Mouse (Mus musculus) lung, adult 2 months (tissue): ENCODE results near the gene Cend1. TPM values are rescaled to one million over a fixed set of nuclear protein-coding genes. Genes with fewer than 3 reads are reported as not detected.

Experiments used
- DNase-seq: peaks from one replicate; pipeline ENCODE4 v3.0.0; 2022
- H3K4me1 ChIP-seq: fragments of 200-500 bp; 2 replicates; pipeline ENCODE4 v1.6.1; 2011; ENCODE audit warnings: low read length; ENCODE audit not compliant: control insufficient read depth, insufficient read depth
- H3K4me3 ChIP-seq: fragments of 200-500 bp; replicated peaks from 2 replicates; pipeline ENCODE3; 2011; ENCODE audit warnings: low read depth, mild to moderate bottlenecking, control low read depth, low read length; ENCODE audit errors: extremely low read depth
- CTCF ChIP-seq: fragments of 200-500 bp; IDR thresholded peaks from 2 replicates; pipeline ENCODE4 v1.5.1; 2011; ENCODE audit warnings: mild to moderate bottlenecking, low read length, control low read depth; ENCODE audit not compliant: insufficient read depth
- POLR2A ChIP-seq: fragments of 200-500 bp; IDR thresholded peaks from 2 replicates; pipeline ENCODE4 v1.6.1; 2011; ENCODE audit warnings: low read depth, mild to moderate bottlenecking, control low read depth, low read length, borderline replicate concordance; ENCODE audit errors: extremely low read depth
- WGBS: fragments of 180-500 bp; shearing (Covaris S2); methylation state at CpG from one replicate; pipeline ENCODE4 v1.1.7; 2018; 5-methylcytosine and 5-hydroxymethylcytosine counted together
- polyA plus RNA-seq: library from polyadenylated mRNA; depleted of rRNA; stranded (reverse); fragments of >200 nt; gene quantifications from 2 replicates; pipeline ENCODE4 v1.2.3, GENCODE M21; 2012

Gene Cend1
- polyA plus RNA-seq, 1 experiment = 0.56 TPM

GRCm38 (mm10) chr7:141459301-141459711 lies 30.0 kb upstream of the Cend1 start:
- no peak for DNase-seq
- no peak; the same call in 1 of the 2 replicates for TF ChIP-seq POLR2A
- TF ChIP-seq CTCF = no peak
- peaks cover 29% of the 10 kb centered on the region for H3K4me1 ChIP-seq
- H3K4me3 ChIP-seq = no peak overlapping the region
- 87% methylated on average over 17 of the region's 17 CpGs for WGBS

- DNase-seq = no peak
- 89% methylated on average over 11 of the region's 11 CpGs for WGBS
- H3K4me1 ChIP-seq = peaks cover 28% of the 10 kb centered on the region
- no peak overlapping the region for H3K4me3 ChIP-seq
- TF ChIP-seq CTCF = no peak
- TF ChIP-seq POLR2A = no peak
Measured at GRCm38 (mm10) chr7:141458661-141459060, 29.4 kb upstream of the Cend1 start.

- peak; percentile 53 for DNase-seq
- Histone ChIP-seq H3K4me1 (peaks cover 23% of the 10 kb centered on the region), H3K4me3 (no peak overlapping the region)
- TF ChIP-seq POLR2A = no peak
- peak; percentile 67 for TF ChIP-seq CTCF
- 77% methylated on average over 15 of the region's 15 CpGs for WGBS
Measured at GRCm38 (mm10) chr7:141457986-141458660, 28.8 kb upstream of the Cend1 start.

- no peak for TF ChIP-seq POLR2A
- no peak for TF ChIP-seq CTCF
- WGBS = 86% methylated on average over 14 of the region's 14 CpGs
- Histone ChIP-seq H3K4me3 (no peak overlapping the region), H3K4me1 (peaks cover 22% of the 10 kb centered on the region)
- DNase-seq = no peak
Measured at GRCm38 (mm10) chr7:141457236-141457635, 27.9 kb upstream of the Cend1 start.

GRCm38 (mm10) chr7:141456739-141457138 lies 27.4 kb upstream of the Cend1 start:
- DNase-seq = peak; percentile 53
- TF ChIP-seq POLR2A = no peak
- no peak for TF ChIP-seq CTCF
- H3K4me1 ChIP-seq = peaks cover 22% of the 10 kb centered on the region
- WGBS = 40% methylated on average over 6 of the region's 6 CpGs
- H3K4me3 ChIP-seq = peak overlapping the region; percentile 26

DNA sequence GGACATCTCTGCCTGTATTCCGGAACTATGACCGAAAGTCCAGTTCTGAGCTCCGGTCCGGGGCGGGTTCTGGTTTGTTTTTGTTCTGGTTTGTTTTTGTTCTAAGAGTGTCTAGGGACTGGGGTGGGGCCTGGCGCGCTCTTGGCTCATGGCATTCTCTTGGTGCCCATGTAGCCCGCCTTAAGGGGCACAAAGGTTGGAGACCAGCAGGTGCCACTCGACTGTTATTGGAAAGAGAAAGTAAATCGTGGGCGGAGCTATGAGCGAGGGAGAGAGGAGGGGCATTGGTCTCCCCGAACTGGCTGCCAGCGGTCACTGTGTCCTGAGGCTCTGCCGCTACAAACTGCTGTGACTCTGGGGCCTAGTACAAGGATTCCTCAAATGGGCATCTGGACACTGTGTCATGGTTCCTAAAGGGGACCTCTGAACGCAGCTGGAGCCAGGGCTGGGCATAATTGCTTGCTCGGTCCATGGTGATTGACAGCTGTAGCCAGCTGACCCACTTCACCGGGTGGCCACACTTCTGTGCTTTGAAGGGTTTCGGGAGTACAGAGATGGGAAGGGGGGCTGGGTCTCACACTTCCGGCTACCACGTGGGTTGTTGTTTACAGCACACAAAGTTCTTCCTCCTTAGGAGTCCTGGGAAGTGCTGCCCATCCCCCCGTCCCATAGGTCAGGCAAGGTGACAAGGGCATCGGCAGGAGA lies 26.5 kb upstream of the Cend1 start:
- WGBS = under 1% methylated on average over 23 of the region's 23 CpGs
- DNase-seq = peak; percentile 83
- Histone ChIP-seq H3K4me3 (peak overlapping the region; percentile 97), H3K4me1 (peaks cover 22% of the 10 kb centered on the region)
- peak; percentile 62; the same call in 1 of the 2 replicates for TF ChIP-seq POLR2A
- no peak for TF ChIP-seq CTCF

DNA sequence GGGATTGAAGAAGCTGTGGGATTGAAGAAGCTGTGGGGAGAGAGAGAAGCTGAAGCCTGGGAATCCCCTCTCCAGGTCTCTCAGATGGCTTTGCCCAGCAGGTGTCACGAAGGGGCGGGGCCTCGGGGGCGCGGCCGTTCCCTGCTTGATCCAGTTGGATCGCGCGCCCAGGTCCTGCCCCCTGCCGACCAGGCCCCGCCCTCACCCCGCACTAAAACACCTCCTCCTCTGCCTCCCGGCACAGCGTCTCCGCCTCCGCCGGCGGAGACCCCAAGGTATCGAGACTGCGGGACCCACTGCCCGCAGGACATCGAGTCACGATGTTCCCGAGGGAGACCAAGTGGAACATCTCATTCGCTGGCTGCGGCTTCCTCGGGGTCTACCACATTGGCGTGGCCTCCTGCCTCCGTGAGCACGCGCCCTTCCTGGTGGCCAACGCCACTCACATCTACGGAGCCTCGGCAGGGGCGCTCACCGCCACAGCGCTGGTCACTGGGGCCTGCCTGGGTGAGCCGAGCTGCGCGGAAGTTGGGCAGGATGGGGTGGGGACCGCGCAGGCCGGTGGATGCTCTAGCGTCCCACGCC lies 25.8 kb upstream of the Cend1 start, which contains the start of gene Pnpla2:
Pnpla2 (plus strand) TSS at position 232 of the 585 bp plus-strand sequence.
- TF ChIP-seq POLR2A (peak; percentile 99), CTCF (no peak)
- peak; percentile 93 for DNase-seq
- Histone ChIP-seq H3K4me3 (peak within 1 kb of the TSS; percentile 97), H3K4me1 (peaks cover 17% of the 10 kb centered on the region)
- under 1% methylated on average over 45 of the region's 45 CpGs for WGBS

DNA sequence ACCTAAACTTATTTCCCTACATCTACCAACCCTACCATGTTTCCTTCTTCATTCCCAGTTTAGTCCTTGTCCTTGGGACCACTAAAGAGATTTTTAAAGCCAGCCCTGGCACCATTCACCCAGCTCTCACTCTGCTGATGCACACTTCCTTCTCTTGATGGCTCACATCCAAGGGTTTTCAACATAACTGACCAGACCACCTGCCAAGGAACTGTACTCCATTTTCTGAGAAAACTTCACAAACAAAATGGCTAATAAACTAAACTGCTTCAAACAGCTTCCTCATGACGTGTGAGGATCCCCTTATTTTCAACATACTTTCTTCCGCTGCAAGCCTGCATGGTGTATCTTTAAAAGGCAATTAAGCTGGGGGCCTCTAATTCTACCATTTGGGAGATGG lies 24.3 kb upstream of the Cend1 start:
- no peak for DNase-seq
- WGBS = 45% methylated on average over 2 of the region's 2 CpGs
- H3K4me1 ChIP-seq = peaks cover 12% of the 10 kb centered on the region
- no peak for TF ChIP-seq CTCF
- no peak for TF ChIP-seq POLR2A
- no peak overlapping the region for H3K4me3 ChIP-seq

- TF ChIP-seq CTCF (no peak), POLR2A (no peak)
- Histone ChIP-seq H3K4me3 (no peak overlapping the region), H3K4me1 (peaks cover 14% of the 10 kb centered on the region)
- DNase-seq = no peak
Measured at GRCm38 (mm10) chr7:141451928-141452327, 22.6 kb upstream of the Cend1 start.
